Mouse (Mus musculus) urinary bladder, postnatal 10 days (tissue): ENCODE results near the gene A030005K14Rik.

Source experiments
- DNase-seq: peaks from one replicate; pipeline ENCODE4 v3.0.0; 2022; ENCODE audit warnings: low spot score

Gene A030005K14Rik

DNA sequence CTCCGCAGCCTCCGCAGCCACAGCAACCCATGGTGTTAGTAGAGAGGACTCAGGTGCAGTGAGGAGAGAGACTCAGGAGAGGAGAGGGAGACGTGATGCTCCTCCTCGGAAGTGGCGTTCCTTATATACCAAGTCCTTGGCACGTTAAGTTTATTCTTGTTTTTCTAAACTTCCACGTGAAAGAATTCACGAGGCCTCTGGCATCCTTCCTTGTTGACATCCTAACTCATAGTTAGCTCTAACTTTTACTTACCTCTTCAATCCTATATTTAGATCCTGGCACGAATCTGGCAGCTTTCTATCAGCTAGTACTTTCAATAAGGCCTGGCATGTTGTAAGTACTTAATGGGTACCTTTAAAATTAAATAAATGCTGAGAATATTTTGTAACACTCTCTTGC is at the start of gene A030005K14Rik:
Gene A030005K14Rik, minus strand, starts transcription at position 101 of the 400 bp plus-strand sequence.
- no peak for DNase-seq

DNA sequence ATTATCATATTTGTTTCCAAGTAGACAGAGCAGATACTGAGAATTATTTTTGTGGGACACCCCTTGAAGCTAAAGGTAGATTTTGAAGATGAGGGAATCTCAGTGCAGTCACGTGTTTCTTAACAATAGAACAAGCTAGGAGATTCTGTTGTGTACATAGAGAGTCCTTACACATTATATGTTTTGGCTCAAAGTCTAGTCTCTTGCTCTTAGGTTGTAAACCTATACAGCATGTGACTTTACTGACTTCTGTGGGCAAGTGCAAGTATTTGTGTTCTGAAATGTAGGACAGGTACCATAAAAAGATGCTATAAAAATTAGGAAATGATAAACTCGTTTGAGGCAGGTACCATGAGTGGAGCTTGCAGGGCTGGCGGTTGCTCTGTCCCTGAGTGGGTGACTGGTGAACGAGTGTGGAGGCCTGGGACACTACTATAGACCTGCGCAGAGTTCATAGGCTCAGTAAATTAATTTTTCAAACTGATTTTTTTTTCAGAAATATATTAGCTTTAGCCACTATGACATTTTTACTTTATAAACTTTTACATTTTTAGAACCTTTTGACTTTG is 48.3 kb upstream of the A030005K14Rik start:
- DNase-seq, result no peak

DNA sequence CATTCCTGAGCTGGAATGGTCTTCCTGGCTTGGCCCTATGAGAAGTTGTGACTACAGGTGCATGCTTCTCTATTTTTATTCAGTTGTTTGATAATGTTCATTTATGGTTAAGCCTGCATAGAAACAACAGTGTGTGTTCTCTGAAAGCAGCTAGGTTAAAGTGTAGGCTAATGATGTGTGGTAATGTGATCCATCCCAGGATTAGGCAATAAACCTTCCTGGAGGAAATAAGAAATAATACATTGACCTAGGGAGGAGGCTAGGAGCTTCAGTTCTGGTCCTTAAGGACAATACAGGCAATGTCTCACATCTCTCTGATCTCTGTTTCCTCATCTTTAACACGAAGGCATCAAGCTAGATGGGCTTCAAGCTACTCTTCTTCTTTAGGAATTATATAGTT is 46.3 kb upstream of the A030005K14Rik start:
- no peak for DNase-seq

DNA sequence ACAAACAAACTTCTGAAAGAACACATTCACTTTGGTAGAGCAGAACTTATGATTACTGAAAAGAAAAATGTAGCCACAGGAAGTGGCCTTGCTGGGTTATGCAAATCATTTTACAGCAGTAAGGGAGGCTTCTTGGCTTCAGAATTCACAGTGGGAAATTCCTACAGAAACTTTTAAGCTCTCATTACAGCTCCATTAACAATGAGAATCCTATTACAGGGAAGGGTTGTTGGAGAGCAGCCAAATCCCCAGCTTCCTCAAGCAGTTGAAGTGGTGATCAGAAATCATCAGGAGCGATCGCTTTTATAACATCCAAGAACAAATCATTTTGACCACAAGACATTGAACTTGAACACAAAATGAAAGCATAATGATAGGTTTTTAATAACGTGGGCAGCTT is 42.7 kb upstream of the A030005K14Rik start:
- no peak for DNase-seq

DNA sequence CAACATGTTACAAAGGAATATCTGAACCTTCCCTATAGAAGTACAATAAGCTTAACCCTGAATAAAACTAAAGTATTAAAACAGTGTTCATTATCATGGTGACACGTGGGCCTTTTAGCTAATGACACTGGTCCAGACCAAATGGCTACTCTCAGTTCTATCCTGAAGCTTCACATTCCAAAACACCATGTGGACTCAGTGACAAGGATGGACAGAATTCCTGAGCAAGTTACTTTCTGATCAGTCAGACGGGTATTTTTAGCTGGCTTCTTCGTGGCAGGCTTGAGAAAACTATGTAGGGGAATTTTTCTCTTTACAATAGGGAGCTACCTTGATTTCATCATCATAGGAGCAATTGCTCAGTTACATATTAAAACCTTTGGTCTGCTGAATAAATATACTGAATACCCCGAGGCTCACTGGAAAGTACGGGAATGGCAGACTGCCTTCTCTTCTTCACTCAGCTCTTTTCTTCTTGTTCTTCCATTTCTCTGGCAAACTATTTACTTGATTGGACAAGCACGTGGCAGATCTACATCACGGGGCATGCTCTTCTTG is 40.5 kb upstream of the A030005K14Rik start:
- no peak for DNase-seq

DNA sequence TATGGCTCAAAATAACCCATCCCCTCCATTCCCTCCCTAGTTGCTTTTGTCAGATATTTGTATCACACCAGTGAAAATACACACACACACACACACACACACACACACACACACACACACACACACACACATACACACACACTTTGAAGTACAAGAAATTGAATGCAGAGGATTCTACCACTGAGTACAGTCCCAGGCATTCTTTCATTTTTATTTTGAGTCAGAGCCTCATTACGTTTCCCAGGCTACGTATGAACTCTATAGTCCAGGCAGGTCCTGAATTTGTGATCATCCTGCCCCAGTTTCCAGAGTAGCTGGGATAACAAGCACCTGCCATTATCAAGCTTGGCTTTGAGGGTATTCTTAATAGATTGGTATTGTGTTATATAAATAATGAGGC is 40.0 kb upstream of the A030005K14Rik start:
- DNase-seq, result no peak

DNA sequence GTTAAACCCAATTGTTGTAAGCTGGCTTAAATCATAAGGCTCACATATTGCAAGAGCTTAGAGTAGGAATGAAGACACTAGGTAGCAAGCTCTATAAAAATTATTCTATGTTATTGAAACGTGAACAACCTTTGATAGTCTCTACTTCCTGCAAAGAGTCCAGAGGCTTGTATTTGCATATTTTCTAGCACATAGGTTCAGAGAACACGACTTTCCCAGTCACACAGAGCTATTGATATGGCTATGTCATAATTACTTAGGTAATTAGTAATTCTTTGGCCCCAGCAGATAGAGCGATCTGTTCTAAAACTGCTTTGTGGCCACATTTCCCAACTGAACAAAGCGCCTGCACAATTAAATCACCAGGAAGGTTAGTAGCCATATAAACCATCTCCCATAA is 37.8 kb upstream of the A030005K14Rik start:
- no peak for DNase-seq

DNA sequence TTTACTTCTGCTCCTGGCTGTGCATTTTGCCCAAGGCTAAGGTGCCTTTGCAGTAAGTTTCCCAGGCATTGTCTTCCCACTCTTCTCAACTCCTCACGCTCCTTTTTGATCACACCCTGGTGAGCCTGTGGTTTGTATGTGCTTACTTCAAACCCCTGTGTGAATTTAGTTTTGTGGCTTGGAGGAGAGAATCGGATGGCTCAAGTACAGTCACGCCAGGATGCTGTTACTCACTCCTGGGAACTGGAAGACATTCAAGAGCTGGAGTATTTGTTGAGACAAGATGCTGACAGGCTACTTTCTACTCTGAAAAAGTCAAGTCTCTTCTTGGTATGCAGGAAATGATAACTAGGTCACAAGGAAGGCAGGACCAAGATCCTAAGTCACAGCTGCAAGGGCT is 32.1 kb upstream of the A030005K14Rik start:
- no peak for DNase-seq

DNA sequence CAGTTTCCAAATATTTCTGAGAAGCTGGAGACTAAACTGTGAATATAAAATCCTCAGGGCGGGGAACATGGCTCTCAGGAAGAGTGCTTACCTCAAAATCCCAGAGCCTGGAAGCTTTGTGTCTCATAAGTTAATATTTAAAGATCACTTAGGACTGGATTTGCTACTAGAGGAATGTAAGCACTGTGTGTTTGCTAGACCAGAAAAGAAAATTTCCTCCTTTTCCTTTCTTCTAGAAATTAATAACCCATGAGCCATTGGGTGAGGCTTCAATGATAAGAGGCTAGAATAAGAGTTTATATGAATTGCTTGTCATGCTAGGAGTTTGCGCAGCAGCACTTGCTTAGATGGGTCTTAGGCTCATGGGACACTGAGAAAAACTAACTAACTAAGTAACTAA is 25.6 kb upstream of the A030005K14Rik start:
- no peak for DNase-seq

DNA sequence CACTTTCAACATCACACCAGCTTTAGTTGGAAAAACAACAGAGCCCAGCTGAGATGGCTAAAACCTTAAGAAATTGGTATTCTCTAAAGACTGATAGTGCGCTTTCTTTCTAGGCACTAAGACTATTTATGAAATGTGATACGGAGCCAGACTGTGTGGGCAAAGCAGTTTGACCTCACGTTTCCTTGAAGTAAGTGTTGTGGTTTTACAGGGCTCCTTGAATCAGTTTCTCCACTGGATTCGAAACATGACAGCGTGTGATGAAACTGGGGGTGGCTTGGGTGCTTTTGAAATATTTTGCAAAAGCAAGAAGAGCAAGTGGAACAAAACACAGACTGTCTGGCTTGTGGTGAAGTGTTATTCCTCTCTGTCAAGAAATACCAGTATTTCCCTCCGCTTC is 17.8 kb upstream of the A030005K14Rik start:
- DNase-seq, result no peak

DNA sequence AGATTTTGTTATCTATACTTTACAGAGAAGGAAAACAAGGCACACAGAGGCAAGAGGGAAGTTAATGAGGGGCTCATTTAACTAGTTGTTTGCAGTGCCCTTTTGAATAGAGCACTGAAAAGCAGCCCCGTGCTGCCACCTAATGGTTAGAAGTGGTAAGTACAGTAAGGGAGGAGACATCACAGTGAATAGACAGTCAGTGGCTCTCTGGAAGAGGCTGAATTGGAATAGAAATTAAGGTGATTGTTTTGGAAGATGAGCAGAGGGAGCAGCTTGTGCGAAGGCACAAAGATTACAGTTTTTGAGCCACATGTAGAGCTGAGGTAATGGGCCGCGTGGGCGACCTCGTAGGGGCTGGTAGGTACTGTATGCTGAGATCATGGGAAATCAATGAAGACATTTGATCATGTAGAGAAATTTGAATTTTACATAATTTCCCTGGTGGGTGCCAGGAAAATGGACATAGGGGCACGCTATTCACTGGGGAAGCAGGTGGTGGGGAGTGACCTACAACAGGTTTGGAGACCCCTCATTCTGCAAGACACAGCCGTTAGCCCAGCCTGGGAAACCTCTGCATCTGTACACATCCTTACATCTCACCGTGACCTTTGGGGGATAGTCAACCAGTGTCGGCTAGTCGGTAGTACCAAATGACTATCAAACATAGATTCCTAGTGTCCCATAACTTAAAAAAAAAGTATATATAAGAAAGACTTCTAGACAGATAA is 17.2 kb upstream of the A030005K14Rik start:
- DNase-seq, result no peak

DNA sequence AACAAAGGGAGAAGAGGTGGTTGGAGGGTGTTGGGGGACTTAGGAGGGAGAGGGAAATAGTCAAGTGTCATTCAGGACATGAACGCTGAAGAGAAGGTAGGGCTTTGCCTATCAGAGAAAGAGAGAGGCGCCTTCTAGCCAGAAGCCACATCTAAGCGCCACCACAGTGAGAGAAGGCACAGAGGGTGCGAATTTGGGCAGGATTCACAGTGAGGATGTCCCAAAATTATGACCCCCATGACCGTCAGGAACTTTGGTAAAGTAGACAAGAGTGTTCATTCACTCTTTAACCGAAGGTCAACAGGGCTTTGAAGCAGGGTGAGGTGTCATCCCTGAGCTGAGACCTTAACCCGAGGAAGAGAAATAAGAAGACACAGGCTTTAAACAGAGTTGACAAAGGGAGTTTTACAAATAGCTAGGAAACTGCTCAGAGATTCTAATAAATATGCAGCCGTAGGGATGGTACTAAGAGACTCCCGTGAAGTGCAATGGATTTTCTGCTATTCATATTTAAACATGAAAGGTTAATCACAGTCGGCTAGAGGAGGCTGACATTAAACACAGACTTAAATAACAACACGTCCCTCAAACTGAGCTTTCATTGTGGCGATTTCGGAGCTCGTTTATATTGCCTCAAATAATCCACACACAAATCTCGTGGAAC is 16.5 kb upstream of the A030005K14Rik start:
- DNase-seq, result no peak

DNA sequence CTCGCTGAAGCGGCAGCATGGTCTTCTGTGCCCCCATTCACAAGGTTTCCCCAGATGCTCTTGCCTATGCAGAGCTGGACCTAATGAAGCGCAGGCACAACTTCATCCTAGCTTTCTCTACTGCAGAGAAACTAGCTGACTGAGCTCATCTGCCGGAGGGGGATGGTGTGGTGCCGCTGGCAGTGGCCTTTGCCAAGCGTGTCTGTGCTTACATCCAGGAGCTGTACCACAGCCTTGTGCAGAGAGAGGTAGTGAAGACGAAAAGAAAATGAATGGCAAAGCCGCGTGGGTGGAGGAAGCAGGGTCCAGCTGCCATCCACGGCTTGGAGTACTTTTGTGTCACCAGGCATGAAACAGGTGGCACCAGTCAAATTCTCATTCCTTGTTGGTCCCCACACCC is 8.0 kb upstream of the A030005K14Rik start:
- no peak for DNase-seq

DNA sequence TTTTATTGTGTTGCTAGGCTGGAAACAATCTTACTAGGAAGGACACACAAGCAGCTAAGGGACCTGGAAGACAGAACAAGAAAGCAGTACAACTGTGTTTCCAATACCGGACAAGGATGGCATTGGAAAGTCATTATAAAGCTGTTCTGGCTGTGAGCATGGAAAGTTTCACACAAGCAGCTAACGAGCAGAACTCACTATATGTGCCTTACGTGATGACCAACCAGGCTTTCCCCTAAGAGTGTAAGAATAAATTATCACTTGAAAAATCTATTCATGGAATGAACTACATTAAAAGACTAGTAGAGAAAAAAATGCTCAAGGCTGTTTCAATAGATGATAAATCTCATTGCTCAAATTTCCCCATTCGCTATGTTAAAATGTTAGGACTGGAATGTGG is 7.4 kb upstream of the A030005K14Rik start:
- no peak for DNase-seq

DNA sequence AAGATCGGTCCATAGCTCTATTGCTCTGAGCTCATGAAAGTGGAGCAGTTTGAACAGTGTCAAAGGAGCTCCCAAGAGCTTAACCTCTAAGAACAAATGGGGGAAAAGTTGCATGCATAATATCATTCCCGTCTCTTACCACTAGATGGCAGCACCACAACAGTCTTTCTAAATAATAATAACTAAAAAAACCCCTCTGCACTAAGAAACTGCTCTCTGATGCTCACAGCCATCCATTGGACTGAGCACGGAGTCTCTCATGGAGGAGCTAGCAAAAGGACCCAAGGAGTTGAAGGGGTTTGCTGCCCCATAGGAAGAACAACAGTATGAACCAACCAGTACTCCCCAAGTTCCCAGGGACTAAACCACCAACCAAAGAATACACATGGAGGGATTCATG is 5.7 kb upstream of the A030005K14Rik start:
- DNase-seq, result no peak

DNA sequence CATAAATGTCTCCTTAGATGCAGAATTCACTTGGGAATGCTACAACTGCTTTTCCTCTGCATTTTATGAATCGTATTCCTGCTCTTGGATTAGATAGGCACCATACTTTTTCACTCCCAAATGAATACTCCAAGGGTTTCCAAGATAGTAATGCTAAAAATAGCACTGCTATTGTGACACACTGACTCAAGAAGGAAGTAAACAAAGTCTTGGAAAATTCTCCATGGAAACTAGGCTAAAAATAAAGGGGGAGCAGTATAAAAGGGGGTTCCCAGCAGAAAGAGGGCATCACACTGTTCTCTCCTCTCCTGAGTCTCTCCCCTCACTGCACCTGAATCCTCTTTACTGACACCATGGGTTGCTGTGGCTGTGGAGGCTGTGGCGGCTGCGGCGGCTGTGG is 1.5 kb upstream of the A030005K14Rik start, which contains the start of gene Krtap28-13:
Gene Krtap28-13, plus strand, starts transcription at position 288 of the 400 bp plus-strand sequence.
- no peak for DNase-seq

DNA sequence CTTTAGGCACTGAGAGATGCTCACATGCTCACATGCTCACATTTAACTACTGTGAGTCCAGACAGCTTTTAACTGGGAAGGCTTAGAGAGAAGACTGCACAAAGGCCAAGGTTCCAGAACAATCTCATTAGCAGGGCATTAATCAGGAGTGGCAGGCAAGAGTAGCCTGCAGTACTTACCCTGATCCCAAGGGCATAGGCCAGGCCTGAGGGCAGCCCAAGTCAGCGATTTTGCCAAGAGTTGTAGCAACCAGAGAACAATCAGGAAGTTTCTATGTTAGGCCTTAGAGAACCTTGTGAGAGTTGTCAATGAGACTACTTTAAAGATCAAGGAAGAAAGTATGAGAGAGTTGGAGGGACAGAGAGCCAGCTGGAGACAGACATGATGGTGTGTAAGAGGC is 697 bp downstream of the A030005K14Rik start:
- no peak for DNase-seq

DNA sequence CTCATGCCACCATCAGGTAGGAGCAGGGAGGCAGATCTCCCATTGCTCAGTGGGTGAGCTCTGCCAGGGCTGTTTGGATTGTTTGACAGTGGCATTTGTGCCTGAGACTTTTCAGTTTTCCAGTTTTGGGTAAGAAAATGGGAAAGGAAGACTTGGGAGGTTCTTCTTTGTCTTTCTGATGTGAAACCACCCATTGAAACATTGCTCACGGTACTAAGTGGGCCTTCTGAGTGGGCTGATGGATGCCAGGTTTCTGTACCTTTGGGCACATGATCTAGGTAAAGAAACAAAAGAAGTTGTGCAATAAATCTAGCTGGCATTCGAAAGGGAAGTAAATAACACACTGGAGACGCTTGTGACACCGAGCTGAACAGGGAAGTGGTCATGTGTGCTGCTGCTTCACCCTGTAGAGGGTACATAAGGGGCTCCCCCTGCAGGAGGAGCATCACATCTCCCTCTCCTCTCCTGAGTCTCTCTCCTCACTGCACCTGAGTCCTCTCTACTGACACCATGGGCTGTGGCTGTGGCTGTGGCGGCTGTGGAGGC is 14.2 kb downstream of the A030005K14Rik start, which contains the start of gene Gm47969:
Gene Gm47969, plus strand, starts transcription at position 51 of the 546 bp plus-strand sequence.
- DNase-seq, result no peak

DNA sequence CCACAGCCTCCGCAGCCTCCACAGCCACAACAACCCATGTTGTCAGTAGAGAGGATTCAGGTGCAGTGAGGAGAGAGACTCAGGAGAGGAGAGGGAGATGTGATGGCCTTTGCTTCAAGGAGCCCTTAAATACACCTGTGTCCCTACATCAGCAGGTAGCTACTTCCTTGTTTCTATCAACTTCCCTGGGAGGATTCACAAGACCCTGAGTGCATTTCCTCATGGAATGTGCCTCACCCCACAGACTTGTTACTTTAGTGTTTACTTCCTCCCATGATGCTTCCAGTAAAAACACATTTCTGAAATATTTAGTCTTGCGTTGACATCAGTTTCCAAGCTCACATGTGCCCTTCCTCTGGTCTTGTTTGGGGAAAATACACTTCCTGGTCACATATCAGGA is 16.8 kb downstream of the A030005K14Rik start, which contains the start of gene Krtap28-10:
Gene Krtap28-10, minus strand, starts transcription at position 101 of the 400 bp plus-strand sequence.
- no peak for DNase-seq

DNA sequence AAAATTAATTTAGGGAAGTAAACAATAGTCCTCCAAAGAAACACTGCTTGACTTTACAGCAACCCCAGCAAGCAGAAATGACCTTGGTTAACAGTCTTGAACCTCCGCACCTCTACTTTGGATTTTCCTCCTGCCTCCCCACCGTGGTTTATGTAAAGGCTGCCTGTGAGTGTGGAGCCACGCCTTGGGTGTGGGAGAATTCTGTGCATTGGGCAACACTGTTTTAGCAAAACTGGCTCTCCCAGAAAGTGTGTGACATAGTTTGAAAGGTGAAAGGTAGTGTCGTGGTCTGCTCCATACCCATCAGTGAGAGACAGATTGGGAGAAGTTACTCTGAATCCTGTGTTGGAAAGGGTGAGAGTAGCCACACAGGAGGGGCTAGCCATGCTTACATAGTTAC is 20.1 kb downstream of the A030005K14Rik start:
- no peak for DNase-seq

DNA sequence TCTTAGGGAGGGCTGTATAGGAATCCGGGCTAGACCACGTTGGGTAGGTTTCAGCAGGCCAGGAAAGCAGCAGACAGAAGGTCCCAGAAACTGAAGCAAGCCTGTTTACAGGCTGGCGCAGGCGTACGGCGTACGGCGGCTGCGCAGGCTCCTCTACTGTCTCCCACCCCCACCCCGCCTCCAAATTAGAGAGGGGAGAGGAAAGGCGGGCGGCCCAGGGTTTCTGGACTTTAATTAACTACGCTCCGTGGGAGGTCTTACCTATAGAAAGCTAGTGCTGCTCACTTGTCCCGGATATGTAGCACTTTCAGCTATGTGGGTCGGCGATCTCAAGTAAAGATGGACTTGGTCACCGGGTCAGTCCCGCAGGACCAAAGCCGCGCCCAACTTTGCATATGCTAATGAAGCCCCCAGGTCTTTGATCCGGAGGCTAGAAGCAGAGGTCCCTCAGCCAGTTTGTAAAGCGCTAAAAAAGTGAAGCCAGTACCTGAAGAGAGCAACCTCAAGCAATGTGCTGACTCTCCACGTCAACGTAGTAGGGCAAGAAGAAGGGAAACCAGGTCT is 21.0 kb downstream of the A030005K14Rik start, which contains the start of gene Slc19a3:
Gene Slc19a3, minus strand, starts transcription at position 340 of the 564 bp plus-strand sequence.
- DNase-seq, result no peak
